Mouse (Mus musculus) forebrain, embryonic 16.5 days (tissue): ENCODE measurements at regions not wholly inside any gene's neighbourhood (a gene's known extent, or its start where the extent isn't known, plus 50 kb on each side); places are given as distances from the start of the nearest gene placed in this dataset.

Experiments used
- ATAC-seq: fragments of 200-750 bp; cut with Nextera tagmentation; 2 replicates; pipeline ENCODE4 v1.8.0; 2017; ENCODE audit warnings: mild to moderate bottlenecking, moderate library complexity
- H3K27ac ChIP-seq: fragments of 300-500 bp; sonication (generic); 2 replicates; pipeline ENCODE4 v1.5.1; 2014; ENCODE audit warnings: low read length, control low read depth
- H3K27me3 ChIP-seq: fragments of 300-500 bp; sonication (generic); replicated peaks from 2 replicates; pipeline ENCODE4 v1.6.1; 2014; ENCODE audit warnings: low read length; ENCODE audit not compliant: control insufficient read depth, insufficient read depth
- H3K36me3 ChIP-seq: fragments of 300-500 bp; sonication (generic); 2 replicates; pipeline ENCODE4 v1.6.1; 2014; ENCODE audit not compliant: control insufficient read depth, insufficient read depth
- H3K4me1 ChIP-seq: fragments of 300-500 bp; sonication (generic); replicated peaks from 2 replicates; pipeline ENCODE4 v1.6.1; 2014; ENCODE audit warnings: low read length; ENCODE audit not compliant: control insufficient read depth, insufficient read depth
- H3K4me2 ChIP-seq: fragments of 300-500 bp; sonication (generic); 2 replicates; pipeline ENCODE4 v1.6.1; 2014; ENCODE audit warnings: mild to moderate bottlenecking, low read length, control low read depth
- H3K4me3 ChIP-seq: fragments of 300-500 bp; sonication (generic); replicated peaks from 2 replicates; pipeline ENCODE4 v1.5.1; 2014; ENCODE audit warnings: mild to moderate bottlenecking, low read length, control low read depth
- H3K9ac ChIP-seq: fragments of 300-500 bp; sonication (generic); replicated peaks from 2 replicates; pipeline ENCODE4 v1.6.1; 2014; ENCODE audit warnings: low read depth, low read length, control low read depth
- H3K9me3 ChIP-seq: fragments of 300-500 bp; sonication (generic); 2 replicates; pipeline ENCODE4 v1.6.1; 2016; ENCODE audit warnings: low read length; ENCODE audit not compliant: control insufficient read depth
- WGBS: fragments of 180-500 bp; shearing (Covaris S2); extraction: QIAGEN DNeasy Blood & Tissue Kit; methylation state at CpG from one replicate; pipeline ENCODE4 v1.1.7; 2014; 5-methylcytosine and 5-hydroxymethylcytosine counted together

DNA sequence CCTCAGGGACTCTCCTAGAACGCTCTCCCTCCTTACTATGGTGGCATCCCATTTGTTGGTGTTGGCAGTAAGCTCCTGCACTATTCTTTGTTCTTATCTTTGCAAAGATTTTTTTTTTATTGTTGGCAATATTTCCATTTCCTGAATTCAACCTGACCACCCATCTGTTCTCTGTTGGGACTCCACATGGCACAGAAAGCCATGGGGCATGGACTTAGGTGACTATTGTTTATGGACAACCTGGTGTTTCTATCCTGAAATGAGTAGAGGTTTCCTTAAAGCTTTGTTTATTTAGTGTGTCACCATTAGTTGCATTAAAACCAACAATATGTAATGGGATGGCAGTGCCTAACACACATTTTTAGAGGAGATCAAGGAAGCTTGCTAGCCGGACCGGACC, 112.6 kb upstream of the Arg1 start:
- Histone ChIP-seq H3K9me3 (no peaks in the 10 kb centered on the region), H3K36me3 (no peaks in the 10 kb centered on the region), H3K4me1 (no peaks in the 10 kb centered on the region), H3K4me3 (no peak overlapping the region), H3K9ac (no peak overlapping the region), H3K27me3 (no peaks in the 10 kb centered on the region), H3K27ac (no peak overlapping the region), H3K4me2 (no peak overlapping the region)
- no peak for ATAC-seq
- 92% methylated on average over 3 of the region's 3 CpGs for WGBS

GRCm38 (mm10) chr10:25036928-25037327, 109.6 kb upstream of the Arg1 start:
- no peak overlapping the region for H3K9ac ChIP-seq
- no peak overlapping the region for H3K4me2 ChIP-seq
- H3K36me3 ChIP-seq = no peaks in the 10 kb centered on the region
- whole genome bisulfite sequencing = 89% methylated on average over 3 of the region's 3 CpGs
- no peak overlapping the region for H3K4me3 ChIP-seq
- no peak overlapping the region for H3K27ac ChIP-seq
- ATAC-seq = no peak
- H3K27me3 ChIP-seq = no peaks in the 10 kb centered on the region
- H3K9me3 ChIP-seq = no peaks in the 10 kb centered on the region
- H3K4me1 ChIP-seq = no peaks in the 10 kb centered on the region

- ATAC-seq = no peak
- Histone ChIP-seq H3K9ac (no peak overlapping the region), H3K27me3 (no peaks in the 10 kb centered on the region), H3K27ac (no peak overlapping the region), H3K4me2 (no peak overlapping the region), H3K36me3 (no peaks in the 10 kb centered on the region), H3K4me1 (no peaks in the 10 kb centered on the region), H3K4me3 (no peak overlapping the region), H3K9me3 (no peaks in the 10 kb centered on the region)
- WGBS = 79% methylated on average over 6 of the region's 6 CpGs
These were observed 108.1 kb upstream of the Arg1 start for GRCm38 (mm10) chr10:25035363-25035762.

DNA sequence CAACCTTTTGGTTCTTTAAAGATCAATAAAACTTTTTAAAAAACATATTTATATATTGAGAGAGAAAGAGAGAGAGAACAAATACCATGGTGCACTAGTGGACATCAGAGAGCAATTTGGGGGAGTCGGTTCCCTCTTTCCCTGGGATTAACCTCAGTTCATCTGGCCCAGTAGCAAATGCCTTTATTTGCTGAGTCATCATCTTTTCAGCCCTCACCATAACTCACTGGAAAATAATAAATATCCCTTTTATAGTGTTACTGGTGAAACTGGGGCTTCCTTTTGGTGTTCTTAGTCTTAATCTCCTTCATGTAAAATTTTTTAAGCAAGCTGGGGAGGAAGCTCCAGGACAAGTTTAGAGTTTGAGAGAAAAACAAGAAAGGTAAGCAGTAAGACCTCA, 105.3 kb upstream of the Arg1 start:
- no peaks in the 10 kb centered on the region for H3K36me3 ChIP-seq
- no peak overlapping the region for H3K27ac ChIP-seq
- H3K9ac ChIP-seq = no peak overlapping the region
- H3K4me3 ChIP-seq = no peak overlapping the region
- H3K4me1 ChIP-seq = no peaks in the 10 kb centered on the region
- no peaks in the 10 kb centered on the region for H3K9me3 ChIP-seq
- no peak overlapping the region for H3K4me2 ChIP-seq
- ATAC-seq = no peak
- WGBS = 93% methylated on average over 1 of the region's 1 CpGs
- H3K27me3 ChIP-seq = no peaks in the 10 kb centered on the region

- Histone ChIP-seq H3K27ac (peak overlapping the region; percentile 75), H3K4me3 (no peak overlapping the region), H3K27me3 (no peaks in the 10 kb centered on the region), H3K36me3 (no peaks in the 10 kb centered on the region), H3K4me2 (no peak overlapping the region), H3K4me1 (no peaks in the 10 kb centered on the region), H3K9me3 (no peaks in the 10 kb centered on the region), H3K9ac (no peak overlapping the region)
- peak; percentile 31; the same call in 1 of the 2 replicates for ATAC-seq
- 35% methylated on average over 6 of the region's 6 CpGs for WGBS
These were observed 102.2 kb upstream of the Arg1 start for GRCm38 (mm10) chr10:25029387-25029915.

DNA sequence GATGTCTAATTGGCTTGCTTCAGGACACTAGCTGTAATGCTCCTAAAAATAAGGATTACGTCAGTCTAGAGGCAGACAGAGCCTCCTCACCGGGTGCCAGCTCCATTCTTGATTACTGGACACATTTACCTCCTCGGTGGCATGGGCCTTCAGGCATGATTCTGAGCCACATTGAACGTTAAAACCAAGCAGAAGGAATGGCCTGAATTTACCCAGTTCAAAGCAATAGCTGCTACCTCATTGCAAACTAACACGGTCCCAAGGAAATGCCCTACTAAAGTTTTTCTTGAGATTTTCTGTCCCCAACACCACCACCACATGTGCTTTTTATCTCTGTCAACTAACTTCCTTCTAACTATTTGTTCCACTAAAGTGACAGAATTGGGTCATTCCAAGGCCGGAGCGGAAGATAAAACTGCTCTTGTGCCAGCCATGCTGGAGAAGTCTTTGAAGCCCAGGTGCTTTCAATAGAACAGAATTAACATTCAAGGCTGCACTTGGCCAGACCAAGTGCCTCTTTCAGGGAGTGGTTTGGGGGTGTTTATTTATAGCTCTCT, 96.4 kb upstream of the Arg1 start:
- no peaks in the 10 kb centered on the region for H3K36me3 ChIP-seq
- ATAC-seq = peak; percentile 91
- H3K27me3 ChIP-seq = no peaks in the 10 kb centered on the region
- H3K9me3 ChIP-seq = peaks cover 4% of the 10 kb centered on the region; the same call in 1 of the 2 replicates
- 15% methylated on average over 7 of the region's 7 CpGs for WGBS
- H3K4me2 ChIP-seq = no peak overlapping the region
- no peaks in the 10 kb centered on the region; the same call in 1 of the 2 replicates for H3K4me1 ChIP-seq
- H3K9ac ChIP-seq = no peak overlapping the region
- H3K27ac ChIP-seq = peak overlapping the region; percentile 53; the same call in 1 of the 2 replicates
- no peak overlapping the region for H3K4me3 ChIP-seq

DNA sequence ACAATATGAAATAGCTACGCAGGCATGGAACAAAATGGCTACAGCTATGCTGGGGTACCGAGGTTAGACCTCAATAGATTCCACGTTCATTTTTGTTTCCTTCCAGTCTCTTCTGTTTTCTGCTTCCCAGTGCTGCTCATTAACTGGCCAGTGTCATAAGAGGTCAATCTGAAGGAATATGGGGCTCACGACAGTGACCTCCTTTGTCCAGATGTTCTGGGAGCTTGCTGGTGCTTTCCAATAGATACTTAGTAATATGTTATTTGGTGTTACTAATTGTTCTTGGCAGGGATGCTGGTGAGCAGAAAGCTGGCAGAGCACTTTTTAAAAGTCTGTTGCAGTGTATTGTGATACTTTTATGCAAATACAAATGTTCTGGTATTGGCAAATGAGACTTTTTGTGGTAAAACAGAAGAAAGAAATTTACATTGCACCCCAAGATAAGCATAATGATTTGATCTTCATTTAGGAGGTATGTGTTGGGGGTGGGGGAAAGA, 95.8 kb upstream of the Arg1 start:
- H3K4me1 ChIP-seq = no peaks in the 10 kb centered on the region; the same call in 1 of the 2 replicates
- 0 out of 2 replicates have a peak overlapping the region, but pooled peaks have one; percentile 12 for H3K27ac ChIP-seq
- H3K36me3 ChIP-seq = no peaks in the 10 kb centered on the region
- H3K4me2 ChIP-seq = no peak overlapping the region
- H3K27me3 ChIP-seq = no peaks in the 10 kb centered on the region
- no peak overlapping the region for H3K9ac ChIP-seq
- 45% methylated on average over 4 of the region's 4 CpGs for WGBS
- H3K9me3 ChIP-seq = peaks cover 4% of the 10 kb centered on the region; the same call in 1 of the 2 replicates
- H3K4me3 ChIP-seq = no peak overlapping the region
- peak; percentile 52 for ATAC-seq

- Histone ChIP-seq H3K9ac (no peak overlapping the region), H3K4me1 (no peaks in the 10 kb centered on the region; the same call in 1 of the 2 replicates), H3K9me3 (peaks cover 4% of the 10 kb centered on the region; the same call in 1 of the 2 replicates), H3K27ac (no peak overlapping the region), H3K27me3 (no peaks in the 10 kb centered on the region), H3K4me3 (no peak overlapping the region), H3K4me2 (no peak overlapping the region), H3K36me3 (no peaks in the 10 kb centered on the region)
- WGBS = 36% methylated on average over 2 of the region's 2 CpGs
- no peak for ATAC-seq
These were observed 91.7 kb upstream of the Arg1 start for GRCm38 (mm10) chr10:25018946-25019345.

DNA sequence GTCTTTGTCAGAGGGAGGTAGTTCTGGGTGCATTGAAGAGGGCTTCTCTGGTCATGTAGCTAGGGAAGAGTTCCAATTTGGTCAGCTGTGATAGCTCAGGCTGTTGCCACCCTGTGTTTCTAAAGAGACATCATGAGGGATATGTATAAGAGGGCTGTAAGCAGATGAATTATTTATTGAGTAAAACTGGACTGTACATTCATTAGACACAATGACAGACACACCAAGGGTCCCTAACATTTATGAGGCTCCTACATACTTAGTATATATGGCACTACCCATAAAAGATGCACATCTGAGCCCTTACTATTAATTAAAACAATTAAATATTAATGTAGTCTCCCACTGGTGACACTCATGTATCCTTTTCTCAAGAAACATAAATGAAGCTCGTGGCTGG, 90.6 kb upstream of the Arg1 start:
- no peak overlapping the region for H3K27ac ChIP-seq
- no peaks in the 10 kb centered on the region for H3K36me3 ChIP-seq
- 76% methylated on average over 1 of the region's 1 CpGs for WGBS
- H3K9ac ChIP-seq = no peak overlapping the region
- H3K4me2 ChIP-seq = no peak overlapping the region
- H3K4me3 ChIP-seq = no peak overlapping the region
- H3K9me3 ChIP-seq = peaks cover 4% of the 10 kb centered on the region; the same call in 1 of the 2 replicates
- H3K4me1 ChIP-seq = no peaks in the 10 kb centered on the region
- no peak for ATAC-seq
- no peaks in the 10 kb centered on the region for H3K27me3 ChIP-seq
